Mouse (Mus musculus): Measurements from ENCODE around the gene Hoxb2.

Gene Hoxb2

DNA sequence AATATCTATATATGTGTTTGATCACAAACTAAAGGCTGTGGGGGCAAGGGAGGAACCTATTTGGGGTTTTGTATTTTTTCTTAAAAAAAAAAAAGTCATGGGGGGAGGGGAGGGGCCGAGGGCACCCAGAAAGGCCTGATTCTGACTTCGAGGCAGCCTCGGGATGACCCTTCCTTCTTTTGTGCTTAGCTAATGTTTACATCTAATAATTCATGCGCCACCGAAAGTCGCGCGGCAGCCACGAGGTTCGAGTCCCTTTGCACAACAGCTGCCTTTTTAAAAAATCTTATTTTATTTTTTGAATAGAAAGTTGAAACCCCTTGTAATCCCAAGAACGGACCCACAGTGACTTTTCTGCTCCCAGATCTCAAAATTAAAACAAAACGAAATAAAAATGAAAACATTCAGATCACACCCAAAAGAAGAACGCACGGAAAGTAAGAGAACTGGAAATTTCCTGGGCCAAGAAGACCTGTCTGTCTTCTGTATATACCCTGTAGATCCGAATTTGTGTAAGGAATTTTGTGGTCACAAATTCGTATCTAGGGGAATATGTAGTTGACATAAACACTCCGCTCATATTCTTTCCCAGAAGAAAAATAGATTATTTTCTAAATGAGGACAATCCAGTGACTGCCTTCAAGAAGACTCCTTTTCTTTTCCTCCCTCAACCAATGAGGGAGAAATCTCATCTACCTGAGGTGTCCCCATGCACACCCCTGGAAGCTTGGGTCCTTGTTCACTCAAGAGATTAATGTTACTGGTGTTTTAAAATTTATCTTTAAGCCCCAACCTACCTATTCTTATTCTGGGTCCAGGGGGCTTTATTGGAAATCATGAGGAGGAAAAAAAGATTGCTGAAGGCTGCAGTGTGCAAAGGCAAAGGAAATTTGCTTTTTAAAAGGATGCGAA is 33.4 kb upstream of the Hoxb2 start:
- DNase-seq (ENCODE audit: low read depth), result no peak

DNA sequence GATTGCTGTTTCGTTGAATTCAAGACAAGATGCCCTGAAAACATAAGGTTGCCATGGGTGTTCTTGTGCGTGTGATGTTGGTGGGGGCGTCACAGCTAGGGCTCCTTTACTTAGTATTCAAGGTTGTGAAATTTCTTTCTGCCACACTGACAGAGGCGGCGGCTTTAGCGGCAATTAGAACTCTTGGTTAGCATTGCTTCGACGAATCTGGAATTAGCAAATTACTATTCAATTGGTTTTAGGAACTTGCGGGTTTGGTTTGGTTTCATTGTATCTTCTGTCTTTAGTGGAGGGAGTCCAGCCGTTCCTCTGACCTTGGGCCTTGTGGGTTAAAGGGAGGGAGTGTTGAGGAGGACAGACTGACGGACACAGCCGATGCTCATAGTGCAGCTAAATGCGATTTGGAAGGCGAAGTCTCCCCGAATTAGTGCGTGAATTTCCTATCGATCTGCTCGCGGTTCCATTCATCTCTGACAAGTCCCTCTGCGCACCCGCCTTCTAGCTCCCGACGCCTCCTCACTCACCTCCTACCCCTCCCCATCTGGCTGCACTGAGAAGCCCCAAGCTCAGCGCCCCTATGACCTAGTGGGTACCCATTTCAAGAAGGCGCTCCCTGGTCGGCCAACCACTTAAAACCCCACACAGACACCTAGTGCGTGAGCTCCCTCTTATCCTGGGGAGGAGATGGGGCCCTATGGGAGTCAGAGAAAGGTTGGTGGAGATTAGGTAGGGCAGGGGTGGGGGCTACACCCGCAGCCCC is 32.5 kb upstream of the Hoxb2 start, which contains the start of gene Hoxb4:
TSS of gene Hoxb4 (plus strand) at position 660 of the 760 bp plus-strand sequence.
- DNase-seq (ENCODE audit: low read depth), result no peak

DNA sequence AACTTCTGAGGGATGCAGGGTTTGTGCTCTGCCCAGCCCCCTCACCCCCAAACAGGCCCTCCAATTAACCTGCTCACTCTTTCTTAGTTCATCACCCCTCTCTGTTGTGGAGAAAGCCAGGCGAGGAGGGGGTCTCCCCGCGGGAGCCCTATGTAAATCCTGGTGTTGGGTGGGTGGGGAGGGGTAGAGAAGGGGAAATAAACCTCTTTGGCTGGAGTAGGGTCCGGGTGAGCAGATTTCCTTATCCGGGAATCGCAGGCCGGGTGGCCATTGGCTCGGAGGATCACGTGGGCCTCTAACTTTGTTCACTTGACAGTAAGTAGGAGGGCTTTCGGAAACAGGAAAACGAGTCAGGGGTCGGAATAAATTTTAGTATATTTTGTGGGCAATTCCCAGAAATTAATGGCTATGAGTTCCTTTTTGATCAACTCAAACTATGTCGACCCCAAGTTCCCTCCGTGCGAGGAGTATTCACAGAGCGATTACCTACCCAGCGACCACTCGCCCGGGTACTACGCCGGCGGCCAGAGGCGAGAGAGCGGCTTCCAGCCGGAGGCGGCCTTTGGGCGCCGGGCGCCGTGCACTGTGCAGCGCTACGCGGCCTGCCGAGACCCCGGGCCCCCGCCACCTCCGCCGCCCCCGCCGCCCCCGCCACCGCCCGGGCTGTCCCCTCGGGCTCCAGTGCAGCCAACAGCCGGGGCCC is 31.8 kb upstream of the Hoxb2 start:
- no peak for DNase-seq (ENCODE audit: low read depth)

DNA sequence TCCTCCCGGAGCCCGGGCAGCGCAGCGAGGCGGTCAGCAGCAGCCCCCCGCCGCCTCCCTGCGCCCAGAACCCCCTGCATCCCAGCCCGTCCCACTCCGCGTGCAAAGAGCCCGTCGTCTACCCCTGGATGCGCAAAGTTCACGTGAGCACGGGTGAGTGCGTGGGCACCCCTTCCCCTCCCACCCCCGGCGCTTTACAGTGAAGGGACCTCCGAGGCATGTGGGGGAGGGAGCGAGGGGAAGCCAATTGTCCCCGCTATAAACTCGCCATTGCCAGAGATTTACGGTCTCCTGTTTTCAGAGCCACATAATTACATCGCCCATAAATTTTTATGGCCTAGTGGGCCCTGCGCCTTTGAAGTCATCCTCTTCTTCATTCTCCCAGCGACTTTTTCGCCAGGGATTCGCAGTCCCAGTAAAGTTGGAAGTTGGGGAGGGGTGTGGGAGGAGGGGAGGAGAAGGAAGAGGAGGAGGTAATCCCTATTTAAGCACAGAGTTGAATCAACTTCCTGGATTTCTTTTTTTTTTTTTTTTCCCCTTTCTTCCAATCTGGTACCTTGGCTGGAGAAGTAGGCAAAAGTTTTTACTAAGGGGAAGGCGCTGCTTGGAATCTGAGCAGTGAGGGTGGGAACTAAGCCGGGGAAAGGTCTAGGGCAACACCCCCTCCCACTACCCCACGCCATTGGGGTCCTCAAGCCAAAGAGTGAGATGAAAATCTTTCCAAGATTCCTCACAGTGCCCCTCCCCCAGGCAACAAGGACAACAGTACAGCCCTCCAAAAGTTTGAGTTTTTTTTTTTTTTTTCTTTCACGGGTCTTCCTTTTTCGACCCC is 31.0 kb upstream of the Hoxb2 start:
- no peak for DNase-seq (ENCODE audit: low read depth)

DNA sequence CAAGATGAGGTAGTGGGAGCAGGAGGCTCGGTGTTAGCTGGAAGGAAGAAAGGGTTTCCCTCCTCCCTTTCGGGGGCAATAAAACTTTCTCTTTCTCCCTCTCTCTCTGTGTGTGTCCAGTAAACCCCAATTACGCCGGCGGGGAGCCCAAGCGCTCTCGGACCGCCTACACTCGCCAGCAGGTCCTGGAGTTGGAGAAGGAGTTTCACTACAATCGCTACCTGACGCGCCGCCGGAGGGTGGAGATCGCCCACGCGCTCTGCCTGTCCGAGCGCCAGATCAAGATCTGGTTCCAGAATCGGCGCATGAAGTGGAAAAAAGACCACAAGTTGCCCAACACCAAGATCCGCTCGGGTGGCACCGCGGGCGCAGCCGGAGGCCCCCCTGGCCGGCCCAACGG is 30.4 kb upstream of the Hoxb2 start:
- DNase-seq (ENCODE audit: low read depth), result no peak

DNA sequence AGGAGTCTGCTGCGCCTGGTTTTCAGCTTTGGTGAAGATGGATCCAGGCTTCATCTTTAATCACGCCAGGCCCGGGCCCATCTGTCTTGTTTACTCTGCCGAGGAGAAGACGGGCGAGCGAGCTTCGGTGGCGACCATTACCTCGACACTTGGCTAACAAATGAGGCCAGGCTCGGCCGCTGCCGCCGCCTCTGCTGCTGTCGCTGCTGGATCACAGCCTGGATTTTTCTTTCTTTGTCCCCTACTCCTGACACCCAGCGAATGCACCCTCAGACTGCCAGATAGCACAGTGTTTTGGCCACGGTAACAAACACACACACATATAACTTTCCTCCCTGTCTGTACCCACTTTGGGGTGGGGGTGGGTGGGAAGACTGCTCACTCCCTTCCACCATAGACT is 29.6 kb upstream of the Hoxb2 start:
- no peak for DNase-seq (ENCODE audit: low read depth)

DNA sequence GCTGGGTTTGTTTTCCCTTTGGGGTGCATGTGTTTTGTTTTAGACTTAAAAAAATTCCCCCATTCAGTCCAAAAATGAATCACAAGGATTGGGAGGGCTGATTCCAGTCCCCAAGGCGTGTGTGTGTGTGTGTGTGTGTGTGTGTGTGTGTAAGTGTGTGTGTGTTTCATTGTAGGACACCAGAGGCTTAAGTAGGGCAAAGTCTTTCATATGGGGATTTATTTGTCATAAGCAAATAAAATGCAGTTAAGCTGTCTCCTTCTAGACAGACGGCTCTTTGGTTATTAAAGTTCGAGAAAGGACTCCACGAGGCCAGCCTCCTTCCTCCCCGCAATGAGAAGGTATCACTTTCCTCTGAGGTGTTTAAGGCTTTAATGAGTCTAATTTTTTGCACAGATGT is 28.5 kb upstream of the Hoxb2 start:
- no peak for DNase-seq (ENCODE audit: low read depth)

DNA sequence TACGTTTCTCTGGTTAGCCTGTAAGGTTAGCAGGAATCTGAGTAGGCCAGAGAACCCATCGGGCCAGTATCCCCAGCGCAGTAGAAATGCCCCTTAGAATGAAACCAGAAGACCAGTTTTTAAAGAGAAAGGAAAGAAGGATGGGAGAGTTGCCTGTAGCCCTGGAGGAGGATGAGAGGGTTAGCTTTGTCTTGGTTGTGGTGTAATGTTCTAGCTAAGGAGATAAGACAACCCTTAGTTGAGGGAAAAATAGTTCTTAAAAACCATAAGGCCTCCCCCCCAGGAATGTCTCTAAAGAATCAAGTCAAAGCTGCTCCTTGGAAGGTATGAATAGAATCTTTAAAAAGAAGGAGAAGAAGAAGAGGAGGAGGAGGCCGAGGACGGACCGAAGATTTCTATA is 27.6 kb upstream of the Hoxb2 start:
- no peak for DNase-seq (ENCODE audit: low read depth)

DNA sequence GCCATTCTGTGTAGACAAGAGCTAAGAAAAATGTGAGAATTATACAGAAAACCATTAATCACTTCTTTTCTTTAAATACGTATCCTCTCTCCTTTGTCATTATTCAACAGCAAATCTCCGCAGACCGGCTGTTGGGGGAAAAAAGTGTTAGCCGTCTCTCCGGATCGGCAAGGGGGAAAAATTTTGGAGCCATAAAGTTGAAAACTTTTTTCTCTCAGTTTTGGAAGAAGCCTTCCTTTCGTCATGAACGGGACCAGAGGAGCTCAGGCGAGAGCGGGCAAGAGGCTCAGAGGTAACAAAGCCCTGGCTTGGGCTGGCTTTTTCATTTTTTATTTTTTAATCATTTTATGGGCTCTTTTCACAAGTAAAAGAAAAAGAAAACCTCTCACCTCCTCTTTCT is 27.2 kb upstream of the Hoxb2 start, which contains the start of gene Hoxb3:
TSS of gene Hoxb3 (plus strand) at position 173 of the 400 bp plus-strand sequence.
- no peak for DNase-seq (ENCODE audit: low read depth)

DNA sequence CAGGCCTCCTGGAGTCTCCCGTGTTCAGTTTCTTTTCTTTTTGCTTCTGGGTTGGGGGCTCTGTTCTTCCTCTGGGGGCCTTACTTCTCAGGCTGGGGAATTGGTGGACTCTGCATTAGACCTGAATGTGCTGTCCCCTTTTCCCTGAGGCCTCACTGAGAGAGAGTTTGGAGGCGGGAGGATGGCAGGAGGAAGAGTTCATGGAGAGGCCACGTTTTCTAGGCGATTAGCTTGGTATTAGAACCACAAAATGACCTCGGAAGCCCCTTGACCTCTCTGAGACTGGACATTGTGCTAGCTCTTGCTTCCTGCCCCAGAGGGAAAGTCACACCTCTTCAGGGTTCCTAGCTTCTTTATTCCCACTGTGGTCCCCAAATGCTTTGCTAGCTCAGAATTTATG is 26.2 kb upstream of the Hoxb2 start:
- no peak for DNase-seq (ENCODE audit: low read depth)

DNA sequence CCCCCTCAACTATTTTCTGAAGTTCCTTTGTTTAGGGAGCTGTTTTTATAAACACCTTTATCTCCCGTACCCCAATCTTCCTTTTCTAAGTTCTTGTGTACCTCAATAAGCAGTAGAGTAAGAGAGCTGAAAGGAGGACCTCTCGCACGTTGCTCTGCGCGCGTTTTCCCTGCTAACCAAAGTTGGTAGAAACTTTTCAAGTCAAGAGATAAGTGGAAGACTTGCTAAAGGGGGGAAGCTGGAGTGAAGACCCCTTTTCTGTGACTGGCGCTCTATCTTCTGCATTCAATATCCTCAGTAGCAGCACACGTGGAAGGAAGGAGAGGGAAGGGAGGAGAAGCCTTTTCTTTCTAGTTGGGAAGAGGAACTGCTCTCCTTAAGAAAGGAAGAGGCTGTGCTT is 25.4 kb upstream of the Hoxb2 start:
- no peak for DNase-seq (ENCODE audit: low read depth)

DNA sequence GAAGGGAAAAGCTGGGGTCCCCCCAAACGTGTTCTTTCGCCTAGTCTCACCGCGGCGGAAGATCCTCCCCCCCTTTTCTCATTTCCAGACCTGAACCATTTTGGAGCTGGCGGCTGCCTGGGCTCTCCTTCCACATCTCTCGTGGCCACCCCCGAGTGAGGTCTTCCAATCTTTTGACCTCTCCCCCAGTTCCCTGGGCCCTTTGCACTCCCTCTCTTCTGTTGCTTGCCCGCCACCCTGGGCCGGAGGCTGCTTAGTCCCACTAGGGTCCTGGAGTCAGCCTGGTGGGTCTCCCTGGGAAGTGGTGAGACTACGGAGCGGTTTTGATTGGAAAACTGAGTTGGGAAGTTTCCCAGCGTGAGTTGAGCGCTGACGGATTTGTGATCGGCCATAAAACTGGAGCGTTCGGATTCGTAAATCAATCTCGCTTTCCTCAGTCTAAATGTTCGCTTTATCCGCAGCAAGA is 24.5 kb upstream of the Hoxb2 start:
- no peak for DNase-seq (ENCODE audit: low read depth)

DNA sequence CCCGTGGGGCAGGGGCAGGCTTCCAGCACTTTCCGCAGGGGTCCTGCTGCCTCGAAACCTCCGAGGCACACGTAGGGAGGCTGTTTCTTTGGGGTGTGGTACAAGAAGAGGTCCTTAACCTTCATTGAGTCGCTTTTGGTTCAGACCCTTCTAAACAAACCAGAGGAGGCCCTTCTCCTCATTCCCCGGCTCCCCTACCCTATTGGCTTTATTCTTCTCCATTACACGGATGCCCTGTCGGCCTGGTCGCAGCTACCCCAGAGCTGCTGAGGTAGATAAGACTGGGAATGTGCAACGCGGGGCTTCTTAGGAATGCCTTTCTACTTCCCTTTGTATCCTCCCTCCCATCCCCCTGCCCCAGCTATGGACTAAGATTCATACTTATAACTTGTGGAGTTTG is 23.6 kb upstream of the Hoxb2 start:
- no peak for DNase-seq (ENCODE audit: low read depth)

DNA sequence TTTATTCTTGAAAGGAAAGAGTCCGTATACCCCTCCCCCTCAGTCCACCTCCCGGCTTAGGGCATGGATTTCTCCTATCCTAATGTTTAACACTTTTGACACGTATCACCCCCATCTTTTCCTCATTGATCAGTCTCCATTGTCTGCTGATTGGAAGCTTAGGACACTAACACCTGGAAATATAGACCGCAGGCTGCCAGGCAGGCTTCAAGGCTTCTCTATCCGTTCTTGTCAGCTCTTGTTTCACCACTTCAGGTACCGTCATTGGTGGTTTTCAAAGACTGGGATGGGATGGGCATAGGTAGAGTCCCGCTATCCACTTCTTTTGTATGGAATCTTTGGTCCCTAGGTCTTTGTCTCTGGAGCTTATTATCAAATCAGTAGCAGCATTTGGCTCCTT is 23.2 kb upstream of the Hoxb2 start:
- DNase-seq (ENCODE audit: low read depth), result no peak

DNA sequence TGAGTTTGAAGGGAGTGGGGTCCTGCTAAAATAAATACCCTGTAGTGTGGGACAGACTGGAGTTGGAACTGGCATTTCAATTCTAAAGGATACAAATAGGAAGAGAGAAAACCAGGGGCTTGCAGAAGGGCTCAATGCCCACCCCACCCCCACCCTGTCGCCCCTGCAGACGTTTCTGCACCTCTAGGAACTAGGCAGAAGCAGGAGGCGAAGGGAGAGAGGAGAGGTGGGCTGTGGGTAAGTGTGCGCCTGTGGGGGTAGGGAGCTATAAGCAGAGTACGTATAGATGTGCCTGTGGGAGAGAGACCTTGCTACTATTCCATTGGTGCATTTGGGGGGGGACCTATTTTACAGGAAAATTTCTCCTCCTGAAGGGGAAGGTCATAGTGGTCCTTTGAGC is 22.6 kb upstream of the Hoxb2 start:
- DNase-seq (ENCODE audit: low read depth), result no peak

DNA sequence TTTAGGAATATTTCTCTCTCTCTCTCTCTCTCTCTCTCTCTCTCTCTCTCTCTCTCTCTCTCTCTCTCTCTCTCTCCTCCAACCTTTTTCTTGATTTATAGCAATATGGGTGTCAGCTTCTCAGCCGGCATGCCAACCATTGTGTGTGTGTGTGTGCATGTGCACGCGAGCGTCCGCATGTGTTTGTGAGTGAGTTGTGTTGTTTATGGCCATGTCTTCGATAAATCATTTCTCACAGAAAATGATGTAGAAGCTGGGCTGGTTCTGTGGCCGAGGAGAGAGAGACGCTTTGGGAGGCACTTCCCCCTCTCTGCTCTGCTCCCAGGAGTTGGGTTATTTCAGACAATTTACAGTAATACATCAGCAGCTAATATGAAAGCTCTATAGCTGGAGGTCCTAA is 21.7 kb upstream of the Hoxb2 start:
- DNase-seq (ENCODE audit: low read depth), result no peak

DNA sequence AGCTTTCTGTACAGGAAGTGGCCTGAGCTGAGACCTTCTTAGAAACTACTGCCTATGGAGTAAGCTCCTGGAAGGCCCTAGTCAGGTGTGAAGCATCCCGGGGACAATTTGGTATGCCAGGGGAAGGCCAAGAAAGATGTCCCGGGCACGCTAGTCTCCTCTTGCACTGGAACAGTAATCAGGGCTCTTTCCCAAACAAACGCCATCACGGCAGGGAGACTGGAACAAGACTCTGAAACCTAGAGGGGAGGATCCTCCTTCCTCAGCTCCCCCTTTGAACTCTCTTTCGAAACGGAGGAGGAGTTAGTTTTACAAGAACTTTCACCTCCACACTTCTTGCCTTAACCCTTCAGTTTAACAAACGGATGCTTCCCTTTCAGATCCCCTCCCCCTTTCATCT is 18.2 kb upstream of the Hoxb2 start:
- DNase-seq (ENCODE audit: low read depth), result no peak

DNA sequence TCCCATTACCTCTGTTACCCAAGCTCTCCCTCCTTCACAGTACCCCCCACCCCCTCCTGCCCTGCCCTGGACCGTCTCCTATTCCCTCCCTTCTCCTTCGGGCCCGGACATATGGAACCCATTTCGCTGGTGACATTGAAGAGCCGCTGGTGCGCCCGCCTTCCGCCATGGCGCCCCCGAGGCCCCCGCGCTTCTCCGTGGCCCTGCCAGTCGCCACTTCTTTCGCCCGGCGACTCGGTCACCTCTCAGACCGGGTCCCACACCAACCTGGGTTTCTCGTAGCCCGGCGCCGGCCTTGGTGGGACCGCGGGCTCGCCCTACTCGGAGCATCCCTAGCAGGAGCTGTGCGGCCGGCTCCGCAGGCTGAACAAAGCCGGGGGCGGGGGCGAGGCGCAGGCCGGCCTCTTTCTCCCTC is 17.7 kb upstream of the Hoxb2 start:
- no peak for DNase-seq (ENCODE audit: low read depth)

DNA sequence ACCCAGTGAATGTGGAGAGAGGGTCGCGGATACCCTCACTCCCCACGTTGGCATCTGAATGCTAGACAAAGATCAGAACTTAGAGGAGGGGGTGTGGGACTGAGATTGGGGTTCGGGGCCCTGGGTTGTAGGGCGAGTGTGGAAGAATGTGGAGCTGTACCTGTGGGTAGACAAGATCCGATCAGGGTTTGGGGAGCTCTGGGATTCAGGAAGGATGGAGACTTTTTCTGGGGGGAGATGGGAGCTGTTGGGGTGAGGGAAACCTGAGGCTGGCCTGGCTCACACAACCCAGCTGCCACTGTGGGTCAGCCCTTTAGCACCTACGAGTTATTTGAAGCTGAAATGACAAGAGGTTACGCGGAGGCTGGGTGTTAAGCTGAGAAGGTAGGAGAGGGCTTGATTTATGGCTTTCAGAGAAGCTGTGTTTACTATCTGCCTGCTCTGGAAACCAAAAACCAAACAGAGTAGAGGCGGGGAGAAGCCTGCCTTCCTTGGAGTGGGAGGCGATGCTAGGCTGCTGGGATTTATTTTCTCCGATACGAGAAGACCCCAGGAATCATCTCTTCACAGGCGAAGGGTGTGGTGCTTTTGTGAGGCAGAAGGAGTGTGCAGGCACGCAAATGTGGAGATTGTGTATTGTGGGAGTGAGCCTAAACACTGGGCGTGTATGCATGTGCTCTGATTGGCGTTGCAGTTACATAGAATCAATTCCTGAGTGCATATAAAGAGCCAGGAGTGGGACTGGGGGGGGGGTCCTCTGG is 16.9 kb upstream of the Hoxb2 start:
- DNase-seq (ENCODE audit: low read depth), result no peak

DNA sequence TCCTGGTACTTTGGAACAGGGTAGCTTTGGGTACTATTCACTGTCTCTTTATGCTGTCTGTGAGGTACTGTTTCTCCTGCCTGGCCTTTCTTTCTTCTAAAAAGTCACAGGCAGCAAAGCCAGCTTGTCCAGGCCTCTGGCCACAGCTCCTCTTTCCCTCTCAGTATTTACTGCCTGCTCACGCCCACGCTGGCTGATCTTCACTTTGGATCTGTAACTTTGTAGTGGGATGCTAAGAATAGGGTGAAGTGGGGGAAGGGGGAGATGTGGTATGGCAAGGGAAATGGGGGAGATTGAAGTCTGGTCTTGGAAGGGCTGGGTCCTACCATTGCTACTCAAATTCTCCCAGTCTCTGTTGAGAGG is 16.3 kb upstream of the Hoxb2 start:
- DNase-seq (ENCODE audit: low read depth), result no peak

DNA sequence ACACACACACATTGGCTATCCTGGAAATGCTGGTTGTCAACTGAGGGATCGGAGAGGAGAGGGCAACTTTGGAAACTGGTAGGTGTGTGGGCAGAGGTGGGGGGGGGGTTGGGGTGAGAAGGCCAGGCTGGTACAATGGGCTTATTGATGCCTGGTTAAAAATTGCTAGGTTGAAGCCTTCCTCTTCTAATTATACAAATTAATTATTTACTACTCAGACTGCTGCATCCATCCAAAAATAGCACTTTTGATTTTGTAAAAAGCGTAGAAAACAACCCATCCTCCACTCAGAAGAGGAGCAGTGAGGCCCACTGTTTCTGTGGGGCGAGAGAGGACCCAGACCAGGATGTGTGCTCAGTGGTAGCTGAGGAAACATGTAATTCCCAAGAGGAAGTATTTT is 15.3 kb upstream of the Hoxb2 start:
- DNase-seq (ENCODE audit: low read depth), result no peak
